Mouse (Mus musculus) small intestine, adult 2 months (tissue): ENCODE measurements around the gene Nnat. TPM values are rescaled to one million over a fixed set of nuclear protein-coding genes. Genes with fewer than 3 reads are reported as not detected.

Experiments
- H3K27ac ChIP-seq: fragments of 200-500 bp; 2 replicates; pipeline ENCODE4 v1.5.1; 2012; ENCODE audit warnings: low read depth, low read length, control low read depth, inconsistent platforms; ENCODE audit not compliant: insufficient read depth
- H3K27me3 ChIP-seq: fragments of 200-500 bp; 2 replicates; pipeline ENCODE4 v1.6.1; 2012; ENCODE audit warnings: mild to moderate bottlenecking, moderate library complexity, low read length, inconsistent platforms; ENCODE audit not compliant: control insufficient read depth, insufficient read depth
- H3K36me3 ChIP-seq: fragments of 200-500 bp; 2 replicates; pipeline ENCODE4 v1.6.1; 2012; ENCODE audit warnings: mild to moderate bottlenecking, low read length, control low read depth, inconsistent platforms; ENCODE audit not compliant: control insufficient read depth, insufficient read depth
- H3K4me1 ChIP-seq: fragments of 200-500 bp; 2 replicates; pipeline ENCODE4 v1.6.1; 2012; ENCODE audit warnings: low read length, inconsistent platforms, mixed read lengths; ENCODE audit not compliant: control insufficient read depth, insufficient read depth, insufficient read length
- H3K4me3 ChIP-seq: fragments of 200-500 bp; 2 replicates; pipeline ENCODE4 v1.5.1; 2012; ENCODE audit warnings: low read depth, mild to moderate bottlenecking, control low read depth, inconsistent platforms, low read length, moderate library complexity
- CTCF ChIP-seq: fragments of 200-500 bp; IDR thresholded peaks from 2 replicates; pipeline ENCODE4 v1.5.1; 2012; ENCODE audit warnings: low read depth, mild to moderate bottlenecking, control low read depth, inconsistent platforms, low read length, moderate library complexity, mixed read lengths; ENCODE audit not compliant: insufficient replicate concordance, insufficient read length; ENCODE audit errors: extremely low read depth
- POLR2A ChIP-seq: fragments of 200-500 bp; IDR thresholded peaks from 2 replicates; pipeline ENCODE4 v1.6.1; 2012; ENCODE audit warnings: low read depth, mild to moderate bottlenecking, control low read depth, inconsistent platforms, low read length, moderate library complexity
- WGBS: fragments of 180-500 bp; shearing (Covaris S2); methylation state at CpG from one replicate; pipeline ENCODE4 v1.1.7; 2018; 5-methylcytosine and 5-hydroxymethylcytosine counted together
- polyA plus RNA-seq: library from polyadenylated mRNA; depleted of rRNA; stranded (reverse); fragments of >200 nt; gene quantifications from 2 replicates; pipeline ENCODE4 v1.2.3, GENCODE M21; 2012

The Nnat gene
- polyA plus RNA-seq, 1 experiment: 9.5 TPM

DNA sequence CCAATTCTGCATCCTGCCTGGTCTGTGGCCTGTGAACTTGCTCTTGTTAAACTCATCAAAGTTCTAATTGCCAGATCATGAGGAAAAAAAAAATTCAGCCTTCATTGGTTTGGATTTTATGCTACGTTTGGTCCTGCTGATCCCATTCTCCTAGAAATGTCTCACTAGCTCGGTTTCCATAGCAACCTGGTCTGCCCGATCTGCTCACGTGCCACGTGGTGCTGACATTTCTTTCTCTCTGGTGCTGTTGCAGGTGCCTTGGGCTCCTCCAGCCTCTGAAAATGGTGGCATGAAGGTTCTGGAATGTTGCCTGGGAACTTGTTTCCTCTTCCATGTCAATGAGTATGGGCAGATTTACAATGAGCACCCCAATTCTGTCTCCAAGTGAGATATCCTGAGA lies 39.4 kb upstream of the Nnat start:
- Histone ChIP-seq H3K36me3 (no peaks in the 10 kb centered on the region), H3K27ac (no peak overlapping the region), H3K27me3 (no peaks in the 10 kb centered on the region), H3K4me1 (no peaks in the 10 kb centered on the region), H3K4me3 (no peak overlapping the region)
- 28% methylated on average over 5 of the region's 5 CpGs for WGBS
- TF ChIP-seq CTCF (no peak), POLR2A (no peak)

DNA sequence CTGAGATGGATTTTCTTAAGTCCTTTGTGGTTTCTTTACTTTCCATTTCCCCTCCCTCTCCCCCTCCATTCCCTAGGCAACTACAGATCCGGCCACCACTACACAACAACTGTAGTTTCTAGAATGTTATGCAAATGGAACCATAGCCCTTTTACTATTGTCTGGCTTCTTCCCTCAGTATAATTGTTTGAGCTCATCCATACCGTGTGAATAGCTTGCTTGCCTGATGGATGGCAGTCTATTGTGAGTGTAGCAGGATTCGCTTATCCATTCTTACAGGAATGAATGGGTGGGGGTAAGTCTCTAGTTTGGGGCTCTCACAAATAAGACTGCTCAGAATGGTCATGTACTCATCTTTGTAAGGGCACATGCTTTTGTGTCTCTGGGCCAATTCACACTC lies 37.3 kb upstream of the Nnat start:
- H3K4me1 ChIP-seq: no peaks in the 10 kb centered on the region
- H3K27me3 ChIP-seq: peaks cover 3% of the 10 kb centered on the region; the same call in 1 of the 2 replicates
- H3K27ac ChIP-seq: no peak overlapping the region
- H3K36me3 ChIP-seq: no peaks in the 10 kb centered on the region
- 70% methylated on average over 3 of the region's 3 CpGs for WGBS
- TF ChIP-seq CTCF (no peak), POLR2A (no peak)
- H3K4me3 ChIP-seq: no peak overlapping the region

DNA sequence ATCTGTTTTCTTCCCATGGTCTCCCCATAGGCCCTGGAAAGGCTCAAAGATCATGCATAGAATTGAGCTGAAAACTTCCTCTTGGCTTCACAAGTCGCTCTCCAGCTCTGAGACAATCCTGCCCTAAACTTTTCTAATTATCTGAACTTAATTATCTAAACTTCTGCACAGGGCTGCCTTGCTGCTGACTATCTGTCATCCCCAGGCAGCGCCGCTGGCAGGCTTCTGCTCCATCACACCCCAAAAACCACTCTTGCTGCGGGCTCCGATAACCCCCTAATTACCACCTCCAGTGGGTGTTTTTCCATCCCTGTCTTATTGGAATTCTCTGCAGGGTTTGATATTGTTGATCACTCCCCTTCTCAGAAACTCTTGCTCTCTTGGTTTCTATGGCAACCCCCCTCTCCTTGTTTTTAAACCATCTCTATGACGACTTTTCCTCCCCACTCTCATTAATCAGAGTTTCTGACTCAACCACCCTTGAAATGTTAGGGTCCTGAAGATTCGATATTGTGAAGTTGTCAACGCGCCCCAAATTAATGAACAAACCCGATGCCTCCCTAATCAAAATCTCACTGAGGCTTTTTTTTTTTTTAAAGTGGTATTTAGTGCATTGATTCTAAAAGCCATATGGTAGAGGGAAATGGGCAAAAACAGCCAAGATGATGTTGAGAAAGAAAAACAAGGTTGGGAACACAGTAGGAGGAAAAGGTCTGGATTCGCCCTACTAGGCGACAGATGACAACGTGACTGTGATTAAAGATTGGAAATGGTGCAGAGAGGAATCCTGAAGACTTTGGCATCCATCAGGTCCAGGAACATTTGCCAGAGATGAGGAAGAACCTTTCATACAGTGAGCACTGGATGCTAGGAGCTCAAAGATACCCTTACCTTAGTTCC lies 29.6 kb upstream of the Nnat start:
- H3K27ac ChIP-seq: no peak overlapping the region
- WGBS: 78% methylated on average over 13 of the region's 13 CpGs
- no peaks in the 10 kb centered on the region for H3K36me3 ChIP-seq
- H3K4me3 ChIP-seq: no peak overlapping the region
- TF ChIP-seq POLR2A (no peak), CTCF (no peak)
- H3K4me1 ChIP-seq: no peaks in the 10 kb centered on the region
- H3K27me3 ChIP-seq: peaks cover 3% of the 10 kb centered on the region; the same call in 1 of the 2 replicates

DNA sequence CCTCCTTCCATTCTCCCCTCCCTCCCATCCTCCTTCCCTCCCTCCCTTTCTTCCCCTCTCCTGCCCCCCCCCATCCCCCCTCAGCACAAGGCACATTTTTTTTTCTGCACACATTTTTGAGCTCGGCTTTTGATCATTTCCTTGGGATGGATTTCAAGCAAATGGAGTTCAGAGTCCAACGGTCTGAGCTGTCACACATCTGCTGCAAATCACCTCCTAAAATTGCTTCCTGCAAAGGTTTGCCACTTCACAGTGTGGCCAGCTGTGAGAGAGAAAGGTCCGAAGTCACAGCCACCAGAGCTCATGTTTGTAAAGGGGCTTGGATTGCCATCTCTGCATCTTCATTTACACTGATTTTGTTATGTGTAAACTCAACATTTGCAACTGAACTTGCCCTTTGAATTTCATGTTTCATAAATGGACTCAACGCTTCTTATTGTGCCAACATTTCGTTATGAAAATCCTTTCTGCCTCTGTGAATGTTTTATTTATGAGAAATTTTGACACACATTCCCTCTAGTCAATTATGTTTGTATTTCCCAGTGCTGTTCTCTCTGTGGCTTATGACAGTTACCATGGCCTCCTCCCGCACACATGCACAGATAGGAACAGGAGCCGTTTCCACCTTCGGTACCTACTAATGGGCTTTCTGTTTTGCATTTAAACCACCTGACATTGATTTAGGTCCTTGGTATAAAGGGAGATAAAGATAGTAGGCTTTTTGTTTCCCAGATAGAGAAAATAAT lies 28.0 kb upstream of the Nnat start:
- Histone ChIP-seq H3K4me3 (no peak overlapping the region), H3K27ac (no peak overlapping the region), H3K36me3 (no peaks in the 10 kb centered on the region), H3K27me3 (no peaks in the 10 kb centered on the region), H3K4me1 (no peaks in the 10 kb centered on the region)
- WGBS: 54% methylated on average over 8 of the region's 8 CpGs
- TF ChIP-seq CTCF (no peak), POLR2A (no peak)

DNA sequence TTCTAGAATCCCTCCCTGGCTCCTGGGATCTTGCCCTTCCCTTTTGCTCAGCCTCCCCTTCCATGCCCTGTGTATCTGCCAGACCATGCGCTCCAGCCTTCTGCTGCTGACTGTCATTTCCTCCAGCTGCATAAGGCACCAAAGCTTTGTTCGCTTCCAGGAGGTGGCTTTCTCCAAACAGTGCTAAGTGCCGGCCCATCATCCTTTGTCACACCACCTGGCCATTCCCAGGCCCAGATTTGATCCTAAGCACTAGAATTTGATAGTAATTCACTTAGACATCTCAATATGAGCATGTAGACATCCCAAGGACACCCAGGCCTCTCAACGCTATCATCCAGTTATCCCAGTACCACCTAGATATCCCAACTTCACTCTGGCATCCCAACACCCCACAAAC lies 25.7 kb upstream of the Nnat start:
- TF ChIP-seq POLR2A (no peak), CTCF (no peak)
- Histone ChIP-seq H3K27ac (no peak overlapping the region), H3K4me1 (no peaks in the 10 kb centered on the region), H3K27me3 (no peaks in the 10 kb centered on the region), H3K4me3 (no peak overlapping the region), H3K36me3 (no peaks in the 10 kb centered on the region)
- WGBS: 75% methylated on average over 4 of the region's 4 CpGs

DNA sequence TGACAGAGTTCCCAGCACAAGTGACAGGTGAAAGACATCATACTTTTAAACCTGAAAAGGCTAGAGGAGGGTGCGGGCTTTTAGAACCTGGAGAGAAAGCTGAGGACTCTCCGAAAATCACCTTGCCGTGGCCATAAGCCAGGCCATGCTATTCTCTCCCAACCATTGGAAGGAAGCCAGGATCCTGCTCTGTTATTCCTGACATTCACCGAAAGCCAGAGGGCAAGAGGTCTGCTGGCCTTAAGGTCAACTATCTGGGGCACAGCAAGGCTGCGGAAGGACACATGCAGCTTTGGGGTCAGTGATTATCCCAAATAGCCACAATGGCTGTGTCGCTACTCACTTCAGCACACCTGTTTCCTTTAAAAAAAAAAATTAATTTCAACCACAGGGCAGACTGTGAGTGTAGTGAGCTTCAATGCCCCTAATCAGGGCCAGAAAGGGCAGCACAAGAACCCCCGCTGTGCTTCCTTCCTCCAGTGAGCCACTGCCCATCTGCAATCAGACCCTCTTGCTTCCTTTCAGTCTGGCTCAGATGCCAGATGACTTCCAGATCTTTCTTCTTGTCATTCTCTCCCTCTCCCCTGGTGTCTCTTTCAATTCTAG lies 23.3 kb upstream of the Nnat start:
- WGBS: 69% methylated on average over 7 of the region's 7 CpGs
- Histone ChIP-seq H3K27me3 (no peaks in the 10 kb centered on the region), H3K4me1 (peaks cover 2% of the 10 kb centered on the region; the same call in 1 of the 2 replicates), H3K27ac (no peak overlapping the region), H3K36me3 (no peaks in the 10 kb centered on the region), H3K4me3 (no peak overlapping the region)
- TF ChIP-seq CTCF: no peak
- TF ChIP-seq POLR2A: no peak
